Mouse (Mus musculus): ENCODE data around the gene Nhsl2. TPM values are rescaled to one million over a fixed set of nuclear protein-coding genes. Genes with fewer than 3 reads are reported as not detected.

The Nhsl2 gene
- polyA plus RNA-seq, 1 experiment from 2014 or later = 10.1 TPM

GRCm38 (mm10) chrX:102007935-102008334 lies 158.8 kb downstream of the Nhsl2 start:
- Histone ChIP-seq H3K4me1 (ENCODE audit: control insufficient read depth, insufficient read depth, low read length) (peaks cover 7% of the 10 kb centered on the region), H3K4me2 (no peak overlapping the region), H3K27me3 (ENCODE audit: control insufficient read depth, insufficient read depth, low read length) (peaks cover 33% of the 10 kb centered on the region), H3K36me3 (ENCODE audit: control insufficient read depth, insufficient read depth, low read length) (no peaks in the 10 kb centered on the region), H3K9ac (ENCODE audit: low read length) (no peak overlapping the region), H3K4me3 (ENCODE audit: low read depth, low read length) (no peak overlapping the region), H3K27ac (ENCODE audit: low read depth, low read length) (no peak overlapping the region), H3K9me3 (ENCODE audit: control insufficient read depth, low read length) (no peaks in the 10 kb centered on the region)
- 63% methylated on average over 2 of the region's 2 CpGs for WGBS
- ATAC-seq (ENCODE audit: low FRiP score) = no peak
- no peak for DNase-seq (ENCODE audit: low spot score, missing footprints)

GRCm38 (mm10) chrX:102017213-102017923 lies 168.2 kb downstream of the Nhsl2 start:
- Histone ChIP-seq H3K4me1 (ENCODE audit: control insufficient read depth, insufficient read depth, low read length) (no peaks in the 10 kb centered on the region), H3K9ac (ENCODE audit: low read length) (no peak overlapping the region), H3K4me2 (no peak overlapping the region), H3K36me3 (ENCODE audit: control insufficient read depth, insufficient read depth, low read length) (no peaks in the 10 kb centered on the region), H3K4me3 (ENCODE audit: low read depth, low read length) (no peak overlapping the region), H3K9me3 (ENCODE audit: control insufficient read depth, low read length) (no peaks in the 10 kb centered on the region), H3K27ac (ENCODE audit: low read depth, low read length) (no peak overlapping the region), H3K27me3 (ENCODE audit: control insufficient read depth, insufficient read depth, low read length) (peaks cover 22% of the 10 kb centered on the region)
- WGBS = 47% methylated on average over 9 of the region's 9 CpGs
- ATAC-seq (ENCODE audit: low FRiP score) (no peak), DNase-seq (ENCODE audit: low spot score, missing footprints) (no peak)

- Histone ChIP-seq H3K4me1 (ENCODE audit: control insufficient read depth, insufficient read depth, low read length) (no peaks in the 10 kb centered on the region), H3K36me3 (ENCODE audit: control insufficient read depth, insufficient read depth, low read length) (no peaks in the 10 kb centered on the region), H3K9me3 (ENCODE audit: control insufficient read depth, low read length) (no peaks in the 10 kb centered on the region), H3K27ac (ENCODE audit: low read depth, low read length) (no peak overlapping the region), H3K4me2 (no peak overlapping the region), H3K27me3 (ENCODE audit: control insufficient read depth, insufficient read depth, low read length) (peaks cover 34% of the 10 kb centered on the region), H3K9ac (ENCODE audit: low read length) (no peak overlapping the region), H3K4me3 (ENCODE audit: low read depth, low read length) (no peak overlapping the region)
- 42% methylated on average over 3 of the region's 3 CpGs for WGBS
- ATAC-seq (ENCODE audit: low FRiP score) (no peak), DNase-seq (ENCODE audit: low spot score, missing footprints) (no peak)
Measured at GRCm38 (mm10) chrX:102018890-102019289, 169.7 kb downstream of the Nhsl2 start.

- Histone ChIP-seq H3K27me3 (ENCODE audit: control insufficient read depth, insufficient read depth, low read length) (peaks cover 31% of the 10 kb centered on the region), H3K4me1 (ENCODE audit: control insufficient read depth, insufficient read depth, low read length) (no peaks in the 10 kb centered on the region), H3K9ac (ENCODE audit: low read length) (no peak overlapping the region), H3K4me2 (no peak overlapping the region), H3K36me3 (ENCODE audit: control insufficient read depth, insufficient read depth, low read length) (no peaks in the 10 kb centered on the region), H3K9me3 (ENCODE audit: control insufficient read depth, low read length) (no peaks in the 10 kb centered on the region), H3K4me3 (ENCODE audit: low read depth, low read length) (no peak overlapping the region), H3K27ac (ENCODE audit: low read depth, low read length) (no peak overlapping the region)
- 83% methylated on average over 7 of the region's 7 CpGs for WGBS
- no peak for DNase-seq (ENCODE audit: low spot score, missing footprints)
- no peak for ATAC-seq (ENCODE audit: low FRiP score)
Measured at GRCm38 (mm10) chrX:102019471-102020240, 170.5 kb downstream of the Nhsl2 start.

GRCm38 (mm10) chrX:102024976-102025375 lies 175.8 kb downstream of the Nhsl2 start:
- Histone ChIP-seq H3K36me3 (ENCODE audit: control insufficient read depth, insufficient read depth, low read length) (no peaks in the 10 kb centered on the region), H3K27ac (ENCODE audit: low read depth, low read length) (no peak overlapping the region), H3K4me1 (ENCODE audit: control insufficient read depth, insufficient read depth, low read length) (no peaks in the 10 kb centered on the region), H3K9ac (ENCODE audit: low read length) (no peak overlapping the region), H3K4me3 (ENCODE audit: low read depth, low read length) (no peak overlapping the region), H3K4me2 (no peak overlapping the region), H3K27me3 (ENCODE audit: control insufficient read depth, insufficient read depth, low read length) (peaks cover 20% of the 10 kb centered on the region), H3K9me3 (ENCODE audit: control insufficient read depth, low read length) (no peaks in the 10 kb centered on the region)
- 72% methylated on average over 3 of the region's 3 CpGs for WGBS
- ATAC-seq (ENCODE audit: low FRiP score) (no peak), DNase-seq (ENCODE audit: low spot score, missing footprints) (no peak)

GRCm38 (mm10) chrX:102031851-102032250 lies 182.7 kb downstream of the Nhsl2 start:
- H3K27ac ChIP-seq (ENCODE audit: low read depth, low read length) = no peak overlapping the region
- DNase-seq (ENCODE audit: low spot score, missing footprints) = no peak
- no peak overlapping the region for H3K4me2 ChIP-seq
- peak; percentile 33; the same call in 1 of the 2 replicates for ATAC-seq (ENCODE audit: low FRiP score)
- peaks cover 8% of the 10 kb centered on the region for H3K27me3 ChIP-seq (ENCODE audit: control insufficient read depth, insufficient read depth, low read length)
- WGBS = 50% methylated on average over 6 of the region's 6 CpGs
- H3K4me3 ChIP-seq (ENCODE audit: low read depth, low read length) = no peak overlapping the region
- no peak overlapping the region for H3K9ac ChIP-seq (ENCODE audit: low read length)
- no peaks in the 10 kb centered on the region for H3K9me3 ChIP-seq (ENCODE audit: control insufficient read depth, low read length)
- H3K36me3 ChIP-seq (ENCODE audit: control insufficient read depth, insufficient read depth, low read length) = no peaks in the 10 kb centered on the region
- 0 out of 2 replicates have a peak, but pooled peaks cover 2% of the 10 kb centered on the region for H3K4me1 ChIP-seq (ENCODE audit: control insufficient read depth, insufficient read depth, low read length)

GRCm38 (mm10) chrX:102032431-102032830 lies 183.2 kb downstream of the Nhsl2 start:
- Histone ChIP-seq H3K36me3 (ENCODE audit: control insufficient read depth, insufficient read depth, low read length) (no peaks in the 10 kb centered on the region), H3K4me3 (ENCODE audit: low read depth, low read length) (no peak overlapping the region), H3K4me1 (ENCODE audit: control insufficient read depth, insufficient read depth, low read length) (0 out of 2 replicates have a peak, but pooled peaks cover 2% of the 10 kb centered on the region), H3K4me2 (no peak overlapping the region), H3K27ac (ENCODE audit: low read depth, low read length) (no peak overlapping the region), H3K27me3 (ENCODE audit: control insufficient read depth, insufficient read depth, low read length) (peaks cover 14% of the 10 kb centered on the region), H3K9ac (ENCODE audit: low read length) (no peak overlapping the region), H3K9me3 (ENCODE audit: control insufficient read depth, low read length) (no peaks in the 10 kb centered on the region)
- no peak for ATAC-seq (ENCODE audit: low FRiP score)
- 53% methylated on average over 8 of the region's 8 CpGs for WGBS
- DNase-seq (ENCODE audit: low spot score, missing footprints) = peak; percentile 84

GRCm38 (mm10) chrX:102033566-102033965 lies 184.4 kb downstream of the Nhsl2 start:
- no peak for ATAC-seq (ENCODE audit: low FRiP score)
- H3K4me1 ChIP-seq (ENCODE audit: control insufficient read depth, insufficient read depth, low read length) = 0 out of 2 replicates have a peak, but pooled peaks cover 2% of the 10 kb centered on the region
- DNase-seq (ENCODE audit: low spot score, missing footprints) = no peak
- no peak overlapping the region for H3K4me2 ChIP-seq
- WGBS = 67% methylated on average over 2 of the region's 2 CpGs
- H3K27ac ChIP-seq (ENCODE audit: low read depth, low read length) = no peak overlapping the region
- H3K4me3 ChIP-seq (ENCODE audit: low read depth, low read length) = no peak overlapping the region
- no peaks in the 10 kb centered on the region for H3K9me3 ChIP-seq (ENCODE audit: control insufficient read depth, low read length)
- H3K9ac ChIP-seq (ENCODE audit: low read length) = no peak overlapping the region
- no peaks in the 10 kb centered on the region for H3K36me3 ChIP-seq (ENCODE audit: control insufficient read depth, insufficient read depth, low read length)
- H3K27me3 ChIP-seq (ENCODE audit: control insufficient read depth, insufficient read depth, low read length) = peaks cover 18% of the 10 kb centered on the region

GRCm38 (mm10) chrX:102035671-102036070 lies 186.5 kb downstream of the Nhsl2 start:
- Histone ChIP-seq H3K36me3 (ENCODE audit: control insufficient read depth, insufficient read depth, low read length) (no peaks in the 10 kb centered on the region), H3K4me3 (ENCODE audit: low read depth, low read length) (no peak overlapping the region), H3K27me3 (ENCODE audit: control insufficient read depth, insufficient read depth, low read length) (peaks cover 18% of the 10 kb centered on the region), H3K9ac (ENCODE audit: low read length) (no peak overlapping the region), H3K9me3 (ENCODE audit: control insufficient read depth, low read length) (no peaks in the 10 kb centered on the region), H3K4me1 (ENCODE audit: control insufficient read depth, insufficient read depth, low read length) (0 out of 2 replicates have a peak, but pooled peaks cover 2% of the 10 kb centered on the region), H3K4me2 (no peak overlapping the region), H3K27ac (ENCODE audit: low read depth, low read length) (no peak overlapping the region)
- DNase-seq (ENCODE audit: low spot score, missing footprints) (no peak), ATAC-seq (ENCODE audit: low FRiP score) (no peak)
- 55% methylated on average over 3 of the region's 3 CpGs for WGBS

All from midbrain, embryonic 11.5 days (tissue).